Mouse (Mus musculus) liver, embryonic 16.5 days (tissue): ENCODE measurements around the gene Pink1. TPM values are rescaled to one million over a fixed set of nuclear protein-coding genes. Genes with fewer than 3 reads are reported as not detected.

ENCODE experiments used
- ATAC-seq: fragments of 200-750 bp; cut with Nextera tagmentation; 2 replicates; pipeline ENCODE4 v1.8.0; 2017; ENCODE audit warnings: low read depth, mild to moderate bottlenecking, moderate number of reproducible peaks, moderate library complexity
- H3K27ac ChIP-seq: fragments of 300-500 bp; sonication (generic); 2 replicates; pipeline ENCODE4 v1.5.1; 2014; ENCODE audit warnings: mild to moderate bottlenecking, low read length
- H3K27me3 ChIP-seq: fragments of 300-500 bp; sonication (generic); 2 replicates; pipeline ENCODE4 v1.6.1; 2014; ENCODE audit warnings: low read depth, low read length, mixed read lengths; ENCODE audit not compliant: control insufficient read depth, insufficient read depth
- H3K36me3 ChIP-seq: fragments of 300-500 bp; sonication (generic); 2 replicates; pipeline ENCODE4 v1.6.1; 2014; ENCODE audit warnings: mild to moderate bottlenecking; ENCODE audit not compliant: control insufficient read depth, insufficient read depth
- H3K4me1 ChIP-seq: fragments of 300-500 bp; sonication (generic); 2 replicates; pipeline ENCODE4 v1.6.1; 2014; ENCODE audit warnings: low read depth, low read length, mixed read lengths; ENCODE audit not compliant: control insufficient read depth
- H3K4me2 ChIP-seq: fragments of 300-500 bp; sonication (generic); 2 replicates; pipeline ENCODE4 v1.6.1; 2014; ENCODE audit warnings: low read depth, low read length, mixed read lengths
- H3K4me3 ChIP-seq: fragments of 300-500 bp; sonication (generic); 2 replicates; pipeline ENCODE4 v1.5.1; 2014; ENCODE audit warnings: low read depth, mild to moderate bottlenecking, low read length
- H3K9ac ChIP-seq: fragments of 300-500 bp; sonication (generic); 2 replicates; pipeline ENCODE4 v1.6.1; 2014; ENCODE audit warnings: low read depth, low read length
- H3K9me3 ChIP-seq: fragments of 300-500 bp; sonication (generic); replicated peaks from 2 replicates; pipeline ENCODE4 v1.6.1; 2016; ENCODE audit warnings: low read length; ENCODE audit not compliant: control insufficient read depth
- WGBS: fragments of 180-500 bp; shearing (Covaris S2); extraction: QIAGEN DNeasy Blood & Tissue Kit; methylation state at CpG from one replicate; pipeline ENCODE4 v1.1.7; 2014; ENCODE audit not compliant: insufficient replicate concordance; 5-methylcytosine and 5-hydroxymethylcytosine counted together
- polyA plus RNA-seq: library from polyadenylated mRNA; unstranded; fragments of >200 nt; fragmentation: Nextera tagmentation; extraction: Ambion mirVana; gene quantifications from 2 replicates; pipeline ENCODE4 v1.2.1, GENCODE M21; 2015

The Pink1 gene
- polyA plus RNA-seq, 1 experiment from 2014 or later = 39.6 TPM

- Histone ChIP-seq H3K36me3 (no peaks in the 10 kb centered on the region), H3K4me3 (no peak overlapping the region), H3K27me3 (no peaks in the 10 kb centered on the region), H3K9me3 (no peaks in the 10 kb centered on the region), H3K9ac (no peak overlapping the region), H3K4me1 (peaks cover 18% of the 10 kb centered on the region), H3K27ac (no peak overlapping the region), H3K4me2 (no peak overlapping the region)
- WGBS = 69% methylated on average over 10 of the region's 10 CpGs
- no peak for ATAC-seq
Measured at GRCm38 (mm10) chr4:138301271-138301780, 24.8 kb downstream of the Pink1 start.

GRCm38 (mm10) chr4:138293949-138294550, 32.1 kb downstream of the Pink1 start:
- no peaks in the 10 kb centered on the region for H3K27me3 ChIP-seq

GRCm38 (mm10) chr4:138293261-138293948, 32.7 kb downstream of the Pink1 start:
- H3K9ac ChIP-seq = no peak overlapping the region
- H3K36me3 ChIP-seq = no peaks in the 10 kb centered on the region
- no peaks in the 10 kb centered on the region for H3K4me1 ChIP-seq
- H3K4me3 ChIP-seq = no peak overlapping the region
- no peaks in the 10 kb centered on the region for H3K9me3 ChIP-seq
- no peak overlapping the region for H3K27ac ChIP-seq
- no peak for ATAC-seq
- H3K27me3 ChIP-seq = no peaks in the 10 kb centered on the region
- 60% methylated on average over 18 of the region's 18 CpGs for WGBS
- H3K4me2 ChIP-seq = no peak overlapping the region

More at GRCm38 (mm10) chr4:138293949-138294550, 32.1 kb downstream of the Pink1 start:
- ATAC-seq = no peak
- H3K9ac ChIP-seq = no peak overlapping the region
- no peaks in the 10 kb centered on the region for H3K9me3 ChIP-seq
- no peak overlapping the region for H3K4me2 ChIP-seq
- 60% methylated on average over 10 of the region's 14 CpGs for WGBS
- no peak overlapping the region for H3K4me3 ChIP-seq
- no peaks in the 10 kb centered on the region for H3K36me3 ChIP-seq
- H3K27ac ChIP-seq = no peak overlapping the region
- no peaks in the 10 kb centered on the region for H3K4me1 ChIP-seq

- H3K9me3 ChIP-seq = no peaks in the 10 kb centered on the region
- WGBS = 77% methylated on average over 13 of the region's 13 CpGs
- ATAC-seq = no peak
- H3K4me1 ChIP-seq = no peaks in the 10 kb centered on the region
- no peaks in the 10 kb centered on the region for H3K27me3 ChIP-seq
- H3K36me3 ChIP-seq = no peaks in the 10 kb centered on the region
- no peak overlapping the region for H3K4me3 ChIP-seq
- no peak overlapping the region for H3K4me2 ChIP-seq
- no peak overlapping the region for H3K27ac ChIP-seq
- no peak overlapping the region for H3K9ac ChIP-seq
Measured at GRCm38 (mm10) chr4:138292028-138292427, 34.1 kb downstream of the Pink1 start.

GRCm38 (mm10) chr4:138288691-138289090, 37.4 kb downstream of the Pink1 start:
- Histone ChIP-seq H3K4me2 (no peak overlapping the region), H3K4me1 (no peaks in the 10 kb centered on the region), H3K4me3 (no peak overlapping the region), H3K9me3 (no peaks in the 10 kb centered on the region), H3K36me3 (no peaks in the 10 kb centered on the region), H3K27ac (no peak overlapping the region), H3K27me3 (no peaks in the 10 kb centered on the region), H3K9ac (no peak overlapping the region)
- ATAC-seq = no peak
- WGBS = 61% methylated on average over 7 of the region's 7 CpGs

- H3K36me3 ChIP-seq = no peaks in the 10 kb centered on the region
- H3K9me3 ChIP-seq = no peaks in the 10 kb centered on the region
- H3K4me3 ChIP-seq = no peak overlapping the region
- H3K27me3 ChIP-seq = no peaks in the 10 kb centered on the region
- no peak overlapping the region for H3K9ac ChIP-seq
- 66% methylated on average over 12 of the region's 12 CpGs for WGBS
- H3K4me1 ChIP-seq = no peaks in the 10 kb centered on the region
- no peak for ATAC-seq
- H3K4me2 ChIP-seq = no peak overlapping the region
- no peak overlapping the region for H3K27ac ChIP-seq
Measured at GRCm38 (mm10) chr4:138286411-138286810, 39.7 kb downstream of the Pink1 start.

- Histone ChIP-seq H3K4me1 (no peaks in the 10 kb centered on the region), H3K9ac (no peak overlapping the region), H3K4me3 (no peak overlapping the region), H3K9me3 (no peaks in the 10 kb centered on the region), H3K27ac (no peak overlapping the region), H3K36me3 (no peaks in the 10 kb centered on the region), H3K27me3 (no peaks in the 10 kb centered on the region), H3K4me2 (no peak overlapping the region)
- WGBS = 18% methylated on average over 4 of the region's 4 CpGs
- peak; percentile 69 for ATAC-seq
Measured at GRCm38 (mm10) chr4:138282834-138283233, 43.3 kb downstream of the Pink1 start.

- 57% methylated on average over 7 of the region's 7 CpGs for WGBS
- no peak overlapping the region for H3K4me2 ChIP-seq
- H3K9me3 ChIP-seq = no peaks in the 10 kb centered on the region
- H3K4me1 ChIP-seq = no peaks in the 10 kb centered on the region
- no peaks in the 10 kb centered on the region for H3K27me3 ChIP-seq
- H3K9ac ChIP-seq = no peak overlapping the region
- no peaks in the 10 kb centered on the region for H3K36me3 ChIP-seq
- no peak for ATAC-seq
- H3K27ac ChIP-seq = no peak overlapping the region
- H3K4me3 ChIP-seq = no peak overlapping the region
Measured at GRCm38 (mm10) chr4:138278346-138278745, 47.8 kb downstream of the Pink1 start.
